Mouse (Mus musculus) ES-Bruce4 (cell line): Measurements from ENCODE around the gene Heatr5a.

Experiments used
- CTCF ChIP-seq: IDR thresholded peaks from one replicate; pipeline ENCODE4 v1.8.1; 2011; ENCODE audit warnings: low read depth, low read length
- EP300 ChIP-seq: IDR thresholded peaks from 2 replicates; pipeline ENCODE4 v1.6.1; 2011; ENCODE audit warnings: low read depth, low read length; ENCODE audit not compliant: insufficient read depth
- POLR2A ChIP-seq: IDR thresholded peaks from one replicate; pipeline ENCODE4 v1.8.1; 2011; ENCODE audit warnings: low read length; ENCODE audit not compliant: insufficient read depth

- TF ChIP-seq CTCF (no peak), POLR2A (no peak), EP300 (peak; percentile 83)
Measured at GRCm38 (mm10) chr12:51858134-51859028, 112.7 kb downstream of the Heatr5a start.
